Comparison of ENCODE assay signal across 9 mouse cellular contexts in the genomic region with DNA sequence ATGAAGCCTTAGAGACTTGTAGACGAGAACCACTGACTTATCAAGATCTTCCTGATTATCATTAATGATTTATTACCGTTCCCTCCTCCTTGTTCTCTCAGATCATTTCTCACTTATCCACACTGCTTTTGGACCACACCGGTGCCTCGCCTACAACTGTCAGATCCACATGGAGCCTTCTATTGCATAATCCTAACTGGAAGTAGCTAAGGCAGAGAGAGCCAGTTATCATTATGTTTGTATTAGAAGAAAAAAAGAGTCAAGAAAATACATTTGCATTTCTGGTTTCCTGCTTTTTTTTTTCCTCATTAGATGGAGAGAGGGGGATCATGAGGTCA.
DNase-seq lines count a peak whose midpoint lies in the region; ATAC-seq lines count a peak whose summit lies in the region.
"Had no signal": no experiment of that assay in that cellular context is flagged by ENCODE, and none has a peak within 500 bp of the region (broad histone marks: within the 10 kb centered on the region; RNA-seq: fewer than 3 reads in every experiment).

No protein-coding gene starts in this region.

- peak; percentile 30; the same call in 1 of the 2 replicates for ATAC-seq in forebrain, embryonic 12.5 days (ENCODE audit: low FRiP score)
- ATAC-seq in lung, embryonic 15.5 days (ENCODE audit: borderline replicate concordance, extremely low read depth, low FRiP score, low TSS enrichment): peak; percentile 55; the same call in 1 of the 2 replicates
- peak; percentile 56; the same call in 1 of the 2 replicates for ATAC-seq in intestine, embryonic 15.5 days
- peak; percentile 56 for ATAC-seq in neural tube, embryonic 13.5 days (ENCODE audit: low read depth)
- no peak for ATAC-seq in megakaryocyte progenitor cell, adult 5-6 weeks (replicated peaks; ENCODE audit: poor library complexity)
- ATAC-seq: liver, postnatal 0 days had no signal

- no peaks in the 10 kb centered on the region for H3K9me3 ChIP-seq in forebrain, embryonic 12.5 days
- H3K9me3 ChIP-seq in forebrain, embryonic 10.5 days: no peaks in the 10 kb centered on the region
- H3K9me3 ChIP-seq in lung, embryonic 15.5 days: no peaks in the 10 kb centered on the region
- H3K9me3 ChIP-seq in intestine, embryonic 15.5 days: no peaks in the 10 kb centered on the region
- no peaks in the 10 kb centered on the region for H3K9me3 ChIP-seq in neural tube, embryonic 13.5 days

- H3K36me3 ChIP-seq in forebrain, embryonic 12.5 days (replicated peaks): no peaks in the 10 kb centered on the region
- H3K36me3 ChIP-seq in forebrain, embryonic 10.5 days (replicated peaks): no peaks in the 10 kb centered on the region
- no peaks in the 10 kb centered on the region for H3K36me3 ChIP-seq in lung, embryonic 15.5 days
- no peaks in the 10 kb centered on the region for H3K36me3 ChIP-seq in intestine, embryonic 15.5 days
- H3K36me3 ChIP-seq in neural tube, embryonic 13.5 days: no peaks in the 10 kb centered on the region

- no peak for DNase-seq in forebrain, embryonic 10.5 days (ENCODE audit: extremely low spot score, low spot score)
- no peak for DNase-seq in lung, postnatal 14 days
- DNase-seq in heart, postnatal 4 days: no peak
- DNase-seq: liver, postnatal 0 days had no signal

- peaks cover 3% of the 10 kb centered on the region; the same call in 1 of the 2 replicates for H3K4me1 ChIP-seq in forebrain, embryonic 12.5 days
- peaks cover 3% of the 10 kb centered on the region; the same call in 1 of the 2 replicates for H3K4me1 ChIP-seq in forebrain, embryonic 10.5 days
- no peaks in the 10 kb centered on the region; the same call in 1 of the 2 replicates for H3K4me1 ChIP-seq in lung, embryonic 15.5 days
- H3K4me1 ChIP-seq in intestine, embryonic 15.5 days (replicated peaks): no peaks in the 10 kb centered on the region; the same call in 1 of the 2 replicates
- H3K4me1 ChIP-seq in neural tube, embryonic 13.5 days (replicated peaks): peaks cover 7% of the 10 kb centered on the region

- no peak overlapping the region for H3K4me3 ChIP-seq in forebrain, embryonic 12.5 days (replicated peaks)
- no peak overlapping the region for H3K4me3 ChIP-seq in forebrain, embryonic 10.5 days
- H3K4me3 ChIP-seq in lung, embryonic 15.5 days: no peak overlapping the region
- no peak overlapping the region for H3K4me3 ChIP-seq in intestine, embryonic 15.5 days (replicated peaks)
- no peak overlapping the region for H3K4me3 ChIP-seq in neural tube, embryonic 13.5 days

- no peak overlapping the region for H3K27ac ChIP-seq in forebrain, embryonic 12.5 days
- no peak overlapping the region for H3K27ac ChIP-seq in forebrain, embryonic 10.5 days
- no peak overlapping the region for H3K27ac ChIP-seq in lung, embryonic 15.5 days
- H3K27ac ChIP-seq in intestine, embryonic 15.5 days: no peak overlapping the region
- no peak overlapping the region for H3K27ac ChIP-seq in neural tube, embryonic 13.5 days (replicated peaks)

- no peaks in the 10 kb centered on the region for H3K27me3 ChIP-seq in forebrain, embryonic 12.5 days
- no peaks in the 10 kb centered on the region for H3K27me3 ChIP-seq in forebrain, embryonic 10.5 days (ENCODE audit: poor library complexity, severe bottlenecking)
- no peaks in the 10 kb centered on the region for H3K27me3 ChIP-seq in lung, embryonic 15.5 days
- no peaks in the 10 kb centered on the region for H3K27me3 ChIP-seq in intestine, embryonic 15.5 days (replicated peaks)
- H3K27me3 ChIP-seq in neural tube, embryonic 13.5 days: no peaks in the 10 kb centered on the region

- no peak overlapping the region for H3K9ac ChIP-seq in forebrain, embryonic 12.5 days
- no peak overlapping the region for H3K9ac ChIP-seq in lung, embryonic 15.5 days
- H3K9ac ChIP-seq in intestine, embryonic 15.5 days: no peak overlapping the region
- no peak overlapping the region for H3K9ac ChIP-seq in neural tube, embryonic 13.5 days
- H3K9ac ChIP-seq: liver, postnatal 0 days had no signal

- no peak overlapping the region for H3K4me2 ChIP-seq in forebrain, embryonic 12.5 days
- H3K4me2 ChIP-seq in lung, embryonic 15.5 days: no peak overlapping the region; the same call in 1 of the 2 replicates
- 0 out of 2 replicates have a peak overlapping the region, but pooled peaks have one; percentile 11 for H3K4me2 ChIP-seq in intestine, embryonic 15.5 days (replicated peaks)
- H3K4me2 ChIP-seq in neural tube, embryonic 13.5 days: peak overlapping the region; percentile 49

- WGBS in forebrain, embryonic 12.5 days: 67% methylated on average over 4 of the region's 4 CpGs
- WGBS in forebrain, embryonic 10.5 days: 85% methylated on average over 4 of the region's 4 CpGs
- WGBS in lung, embryonic 15.5 days: 24% methylated on average over 4 of the region's 4 CpGs
- 37% methylated on average over 4 of the region's 4 CpGs for WGBS in intestine, embryonic 15.5 days
- 34% methylated on average over 4 of the region's 4 CpGs for WGBS in neural tube, embryonic 13.5 days

Comparison
In these comparisons a context has a peak if more than half of its experiments do, and no peak if none do; other contexts are left out.
1. H3K4me2 ChIP-seq: peak in intestine, embryonic 15.5 days (single experiment) and neural tube, embryonic 13.5 days (single experiment); none in forebrain, embryonic 12.5 days (single experiment) and lung, embryonic 15.5 days (single experiment).